Mouse (Mus musculus) activated CD4-positive, CD25-positive, alpha-beta regulatory T cell, adult 4 months (primary cell): ENCODE measurements around the gene Slc7a1. TPM values are rescaled to one million over a fixed set of nuclear protein-coding genes. Genes with fewer than 3 reads are reported as not detected.

Experiments used
- ATAC-seq: one replicate; pipeline ENCODE4 v1.8.0; 2017
- polyA plus RNA-seq, 2 experiments: library from polyadenylated mRNA; unstranded; fragments of 100-300 nt; shearing (Covaris generic); gene quantifications; one replicate each; pipeline ENCODE4 v1.2.1; 2017

Slc7a1 gene
- polyA plus RNA-seq, 2 experiments from 2014 or later: 11.9 to 13.0 TPM

DNA sequence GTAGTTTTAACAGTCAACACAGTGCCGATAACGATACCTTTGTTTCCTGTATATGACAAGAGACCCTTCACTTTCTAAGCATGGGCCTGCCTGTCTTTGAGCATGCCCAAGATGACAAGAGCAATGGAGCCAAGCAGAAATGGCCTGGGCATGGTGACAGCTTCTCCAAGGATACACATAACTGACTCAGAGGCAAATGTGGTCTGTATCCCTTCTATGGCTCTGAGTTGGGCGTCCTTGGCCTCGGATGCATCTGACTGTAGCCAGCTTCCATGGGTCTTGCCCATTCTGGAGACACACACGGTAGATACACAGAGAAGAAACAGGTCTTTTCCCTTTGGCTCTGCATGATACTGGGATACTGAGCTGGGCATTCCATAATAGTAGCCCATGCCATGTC is 84.8 kb downstream of the Slc7a1 start:
- no peak for ATAC-seq

DNA sequence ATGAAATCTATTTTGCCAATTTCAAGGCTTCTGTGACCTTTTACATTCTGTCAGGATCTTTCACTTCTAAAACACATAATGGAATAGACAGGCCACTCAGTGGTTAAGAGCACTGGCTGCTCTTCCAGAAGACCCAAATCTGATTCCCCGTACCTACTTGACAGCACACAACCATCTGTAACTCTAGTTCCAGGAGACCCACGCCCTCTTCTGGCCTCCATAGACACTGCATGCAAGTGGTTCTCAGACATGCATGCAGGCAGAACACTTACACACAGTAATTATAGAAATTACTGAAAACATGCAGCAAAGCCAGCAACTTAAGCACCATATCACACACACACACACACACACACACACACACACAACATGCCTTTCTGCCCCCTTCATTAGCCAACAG is 87.3 kb downstream of the Slc7a1 start:
- no peak for ATAC-seq

DNA sequence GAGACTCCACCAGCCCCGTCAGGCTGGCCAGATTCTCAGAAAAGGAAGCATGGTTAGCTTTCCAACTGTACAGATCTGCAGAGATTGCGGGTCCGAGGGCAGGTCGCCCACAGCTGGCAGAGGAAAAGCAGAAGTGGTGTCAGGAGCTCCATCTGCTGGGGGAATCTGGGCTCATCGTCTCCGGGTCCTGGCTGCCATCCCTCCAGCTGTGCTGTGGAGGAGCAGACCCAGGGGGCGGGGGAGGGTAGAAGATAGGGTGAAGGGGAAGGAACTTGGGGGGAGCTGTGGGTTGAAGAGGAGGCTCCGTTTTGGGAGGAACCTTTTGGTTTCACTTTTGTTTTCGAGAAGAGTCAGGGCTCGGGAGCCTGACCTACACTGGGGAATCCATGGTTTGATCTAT is 88.9 kb downstream of the Slc7a1 start:
- peak; percentile 75 for ATAC-seq

DNA sequence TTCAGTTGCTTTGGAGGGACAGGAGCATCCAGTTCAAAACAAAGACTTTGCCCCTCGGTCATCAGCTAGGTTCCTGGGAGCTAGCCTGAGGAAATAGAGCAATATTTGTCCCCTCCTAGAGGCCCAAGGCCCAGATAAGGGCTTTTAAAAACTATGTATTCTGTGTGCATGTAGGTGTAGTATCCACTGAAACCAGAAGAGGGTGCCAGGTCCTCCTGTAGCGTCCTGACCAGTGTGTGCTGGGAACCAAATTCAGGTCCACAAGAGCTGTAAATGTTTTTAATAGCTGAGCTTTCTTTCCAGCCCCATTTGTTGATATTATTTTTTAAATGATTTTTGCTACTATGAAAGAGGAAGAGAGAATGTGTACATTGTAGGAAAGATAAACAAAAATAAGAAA is 95.6 kb downstream of the Slc7a1 start:
- no peak for ATAC-seq

DNA sequence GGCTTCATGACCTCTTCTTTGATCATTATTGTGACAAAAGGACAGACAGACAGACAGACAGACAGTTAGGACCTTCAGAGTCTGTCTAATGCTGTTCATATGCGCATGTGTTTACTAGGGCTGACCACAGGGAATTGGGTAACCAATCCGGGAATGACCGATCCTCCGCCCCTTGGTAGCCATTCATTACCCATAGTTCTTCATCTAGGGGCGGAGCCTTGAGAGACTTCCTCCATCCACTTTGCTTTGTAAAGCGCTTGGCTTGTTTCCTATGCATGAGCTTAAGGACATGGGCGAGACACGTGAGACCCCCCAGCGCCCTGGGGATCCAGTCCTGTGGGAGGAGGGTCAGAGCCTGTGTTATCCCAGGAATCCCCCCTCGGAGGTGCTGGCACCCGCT is 96.7 kb downstream of the Slc7a1 start:
- ATAC-seq: no peak

DNA sequence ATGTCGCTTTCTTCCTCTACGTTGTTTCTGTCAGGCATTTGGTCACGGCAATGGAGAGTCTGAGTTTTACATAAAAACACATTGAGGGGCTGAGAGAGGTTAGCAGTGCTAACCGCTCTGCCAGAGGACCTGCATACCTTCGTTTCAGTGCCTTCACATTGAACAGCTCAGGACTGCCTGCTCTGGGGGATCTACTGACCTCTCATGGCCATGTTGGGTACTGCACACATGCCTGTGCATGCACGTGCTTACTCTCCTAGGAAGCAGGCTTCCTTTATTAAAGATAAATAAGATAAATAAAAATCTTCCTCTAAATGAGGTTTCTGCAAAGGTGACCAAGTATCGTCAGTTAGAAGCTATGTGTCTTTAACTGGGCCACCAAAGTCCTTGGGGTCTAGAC is 106.4 kb downstream of the Slc7a1 start:
- ATAC-seq: no peak

DNA sequence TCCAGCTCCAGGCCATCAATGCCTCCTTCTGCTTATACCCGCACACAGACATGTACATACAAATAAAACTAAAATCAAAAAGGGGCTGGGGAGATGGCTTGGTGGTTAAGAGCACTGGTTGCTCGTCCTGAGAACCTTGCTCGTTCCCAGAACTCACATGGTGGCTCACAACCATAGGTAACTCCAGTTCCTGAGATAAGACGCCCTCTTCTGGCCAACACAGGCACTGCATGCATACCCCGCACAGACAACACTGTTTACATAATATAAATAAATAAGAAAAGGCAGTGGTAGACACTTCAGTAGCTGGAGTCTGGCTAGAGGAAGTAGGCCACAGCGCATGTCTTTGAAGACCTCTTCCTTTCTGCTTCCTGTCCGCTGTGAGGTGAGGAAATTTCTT is 106.8 kb downstream of the Slc7a1 start:
- ATAC-seq: no peak

DNA sequence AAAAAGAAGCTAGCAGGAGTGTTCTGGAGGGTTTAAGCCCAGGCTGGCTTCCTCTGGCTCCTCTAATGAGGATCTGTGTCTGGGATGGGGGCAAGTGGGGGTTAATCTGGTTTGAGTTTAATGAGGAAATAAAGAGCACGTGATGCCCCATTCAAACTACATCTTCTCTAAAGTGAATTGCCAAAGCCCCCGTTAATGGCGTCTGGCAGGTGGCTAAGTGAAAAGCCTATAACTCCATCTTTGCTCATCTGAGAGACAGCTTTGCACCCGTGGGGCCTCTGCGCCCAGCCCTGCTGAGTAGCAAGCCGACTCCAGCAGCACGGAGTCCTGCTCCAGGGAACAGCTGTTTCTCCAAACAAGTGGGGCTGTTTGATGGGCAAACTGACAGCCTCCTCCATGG is 109.8 kb downstream of the Slc7a1 start:
- no peak for ATAC-seq

DNA sequence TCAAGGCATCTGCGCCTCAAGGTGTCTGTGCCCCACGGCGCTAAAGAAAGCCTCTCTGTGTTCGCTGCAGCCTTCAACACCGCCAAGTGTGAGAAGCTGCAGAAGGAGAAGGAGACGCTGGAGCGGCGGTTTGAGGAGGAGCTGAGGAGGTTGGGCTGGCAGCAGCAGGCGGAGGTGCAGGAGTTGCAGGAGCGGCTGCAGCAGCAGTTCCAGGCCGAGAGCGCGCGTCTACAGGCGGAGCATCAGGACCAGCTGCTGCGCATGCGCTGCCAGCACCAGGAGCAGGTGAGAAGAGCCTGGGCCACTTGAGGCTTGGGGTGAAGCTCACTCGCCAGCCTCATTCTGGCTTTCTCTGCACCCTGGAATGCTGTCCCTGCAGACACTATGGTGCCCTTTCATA is 110.9 kb downstream of the Slc7a1 start:
- ATAC-seq: no peak

DNA sequence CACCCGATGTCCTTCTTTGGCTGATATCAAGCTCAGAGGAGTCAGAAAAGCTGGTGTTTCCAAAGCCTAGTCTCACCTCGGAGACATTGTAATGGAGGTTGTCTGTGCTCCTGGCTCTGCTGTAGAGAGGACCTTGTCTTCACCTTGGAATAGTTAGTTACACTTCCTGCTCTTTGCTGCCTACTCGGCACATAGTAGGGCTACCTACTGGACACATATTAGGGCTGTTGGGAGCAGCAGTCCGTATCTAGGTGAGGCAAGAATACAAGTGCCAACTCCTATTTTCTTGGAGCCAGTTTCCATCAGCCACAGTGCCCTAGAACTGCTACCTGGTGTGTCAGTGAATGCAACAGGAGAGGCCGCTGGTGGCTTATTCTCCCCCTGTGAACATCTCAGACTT is 112.2 kb downstream of the Slc7a1 start:
- ATAC-seq: no peak

DNA sequence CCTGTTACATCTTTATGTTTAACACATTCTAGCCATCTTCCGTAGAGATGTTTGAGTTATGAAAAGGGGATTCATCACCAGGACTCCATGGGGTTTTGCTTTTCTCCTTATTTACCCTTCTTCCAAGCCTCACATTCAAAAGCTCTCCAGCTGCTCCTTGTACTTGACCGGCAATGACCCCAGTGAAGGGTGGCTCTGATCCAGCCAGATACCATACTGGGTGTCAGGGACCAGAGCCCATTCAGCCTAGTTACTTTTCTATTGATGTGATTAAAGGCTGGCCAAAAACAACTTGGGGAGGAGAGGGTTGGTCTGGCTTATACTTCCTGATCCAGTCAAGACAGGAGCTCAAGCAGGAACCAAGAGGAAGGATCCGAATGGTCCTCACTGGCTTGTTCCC is 116.1 kb downstream of the Slc7a1 start:
- no peak for ATAC-seq

DNA sequence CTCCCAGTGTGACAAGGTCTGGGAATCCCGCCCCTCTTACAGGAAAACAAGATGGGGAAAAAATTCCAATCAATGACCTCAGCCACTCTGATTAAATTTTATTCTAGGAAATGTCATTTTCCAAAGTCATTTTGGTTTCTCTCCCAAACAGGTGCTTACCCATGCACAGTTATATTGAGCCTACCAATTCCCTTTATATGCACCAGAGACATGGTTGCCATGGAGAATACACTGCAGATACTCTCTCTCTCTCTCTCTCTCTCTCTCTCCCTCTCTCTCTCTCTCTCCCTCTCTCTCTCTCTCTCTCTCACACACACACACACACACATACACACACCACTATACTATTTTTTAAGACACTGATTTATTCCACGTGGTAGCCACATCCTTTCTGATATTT is 116.5 kb downstream of the Slc7a1 start:
- no peak for ATAC-seq

DNA sequence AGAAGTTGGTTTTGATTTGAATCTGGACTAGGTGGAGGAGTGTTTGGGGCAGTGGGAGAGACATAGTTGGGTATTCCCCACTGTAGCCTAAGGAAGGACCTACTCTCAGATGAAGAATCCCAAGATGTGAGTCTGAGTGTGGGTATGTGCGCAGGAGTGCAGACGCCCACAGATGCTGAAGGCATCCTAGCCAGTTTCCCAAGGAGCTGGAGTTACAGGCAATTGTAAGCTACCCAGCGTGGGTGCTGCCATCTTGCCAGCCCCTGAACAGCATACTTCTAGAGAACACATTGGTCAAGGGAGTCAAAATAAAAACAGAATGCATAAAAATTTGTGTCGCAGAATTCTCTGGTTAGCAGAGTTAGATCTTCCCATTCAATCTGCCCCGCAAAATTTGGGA is 117.1 kb downstream of the Slc7a1 start:
- no peak for ATAC-seq

DNA sequence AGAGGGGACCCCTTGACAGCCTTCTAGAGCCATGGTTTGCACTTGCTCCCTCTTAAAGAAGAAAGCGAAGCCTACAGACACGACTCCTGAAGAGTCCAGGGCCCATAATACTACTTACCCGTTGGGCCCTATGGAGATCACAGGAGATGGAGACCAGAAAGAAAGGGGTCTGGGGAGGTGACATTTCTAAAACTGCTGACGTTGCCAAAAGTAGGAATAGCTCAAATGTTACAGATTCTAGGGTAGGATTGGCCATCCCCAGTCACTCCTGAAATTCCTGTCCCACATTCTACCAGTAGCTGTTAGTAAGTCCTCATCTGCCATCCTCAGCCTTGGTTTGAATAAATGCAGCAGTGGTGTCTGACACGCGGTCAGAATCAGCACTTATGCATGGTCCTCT is 117.6 kb downstream of the Slc7a1 start:
- no peak for ATAC-seq

DNA sequence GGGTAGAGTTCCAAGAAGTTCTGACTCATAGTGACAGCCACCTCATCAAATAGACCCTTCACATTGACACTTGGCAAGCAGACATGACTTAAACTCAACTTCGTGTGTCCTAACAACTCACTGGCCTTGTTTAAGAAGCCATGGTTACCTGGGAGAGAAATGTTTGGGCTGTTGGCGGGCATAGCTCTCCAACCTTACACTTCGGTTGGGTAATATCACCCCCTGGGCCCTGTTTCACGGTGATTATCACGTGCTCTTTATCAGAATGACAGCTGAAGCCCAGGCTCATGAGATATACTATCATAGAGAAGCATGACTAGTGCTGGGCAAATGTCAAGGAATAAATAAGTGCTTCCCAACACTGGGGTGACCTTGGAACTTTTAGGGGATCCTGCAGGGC is 119.4 kb downstream of the Slc7a1 start:
- ATAC-seq: no peak

DNA sequence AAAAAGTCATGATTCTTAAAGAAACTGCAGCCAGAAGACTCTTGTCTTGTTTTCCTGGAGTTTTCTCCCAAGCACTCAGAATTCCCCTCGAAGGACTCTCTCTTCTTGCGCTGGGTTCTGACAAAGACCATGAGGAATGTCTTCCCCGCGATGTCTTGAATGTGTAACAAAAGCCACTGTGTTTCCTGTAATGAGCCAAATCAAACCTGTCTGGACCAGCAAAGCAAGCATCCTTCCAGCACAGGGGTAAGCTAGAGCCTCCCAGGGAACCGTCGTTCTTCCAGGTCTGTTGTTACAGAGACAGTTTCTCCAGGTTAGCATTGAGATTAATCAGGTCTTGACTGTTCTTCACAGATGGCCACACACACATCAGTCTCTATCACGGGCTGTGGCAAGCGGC is 121.5 kb downstream of the Slc7a1 start:
- ATAC-seq: no peak

Other genes starting within 250 kb of the Slc7a1 start
- 100 to 1,000 TPM in 1 of 2 experiments, 10 to 100 TPM in 1; 86.3 to 124 TPM for gene Ubl3, start 152.9 kb upstream of the Slc7a1 start, polyA plus RNA-seq